Mouse (Mus musculus) heart, adult 8-10 months (tissue): ENCODE measurements around the gene Stk10. TPM values are rescaled to one million over a fixed set of nuclear protein-coding genes. Genes with fewer than 3 reads are reported as not detected.

Experiments
- total RNA-seq, 4 experiments: library from RNA; stranded (reverse); gene quantifications; 2 replicates each; pipeline ENCODE4 v1.2.4; 2022

The Stk10 gene
- total RNA-seq, 4 experiments from 2014 or later, result 6.6 to 9.2 (median 8.7) TPM

Other genes with a start within 250 kb of the Stk10 start
- over 10,000 TPM in 1 of 4 experiments, 1,000 to 10,000 TPM in 3; 1,679 to 11,117 (median 2,615) TPM for gene Hba-a1, start 249.8 kb upstream of the Stk10 start, total RNA-seq
- gene Hbq1b, start 246.3 kb upstream of the Stk10 start, total RNA-seq, result 1 to 10 TPM in 1 of 4 experiments, under 1 TPM in 1, not detected in 2; 0.52 to 1.6 TPM
- gene Hba-a2, start 236.8 kb upstream of the Stk10 start, total RNA-seq, result 1,000 to 10,000 TPM; 1,411 to 8,978 (median 2,103) TPM
- under 1 TPM in 1 of 4 experiments, not detected in 3; 0.83 TPM for gene Hbq1a, start 233.2 kb upstream of the Stk10 start, total RNA-seq
- 1 to 10 TPM; 2.3 to 4.9 (median 3.3) TPM for gene Sh3pxd2b, start 185.5 kb upstream of the Stk10 start, total RNA-seq
- gene Ubtd2, start 77.9 kb upstream of the Stk10 start, total RNA-seq, result 1 to 10 TPM; 3.0 to 4.4 (median 3.7) TPM
- gene Efcab9, start 1.2 kb upstream of the Stk10 start, total RNA-seq, result not detected
- 10 to 100 TPM; 44.2 to 51.4 (median 46.2) TPM for gene Fbxw11, start 109.4 kb downstream of the Stk10 start, total RNA-seq